Mouse (Mus musculus): Measurements from ENCODE around the gene Ric1.

DNA sequence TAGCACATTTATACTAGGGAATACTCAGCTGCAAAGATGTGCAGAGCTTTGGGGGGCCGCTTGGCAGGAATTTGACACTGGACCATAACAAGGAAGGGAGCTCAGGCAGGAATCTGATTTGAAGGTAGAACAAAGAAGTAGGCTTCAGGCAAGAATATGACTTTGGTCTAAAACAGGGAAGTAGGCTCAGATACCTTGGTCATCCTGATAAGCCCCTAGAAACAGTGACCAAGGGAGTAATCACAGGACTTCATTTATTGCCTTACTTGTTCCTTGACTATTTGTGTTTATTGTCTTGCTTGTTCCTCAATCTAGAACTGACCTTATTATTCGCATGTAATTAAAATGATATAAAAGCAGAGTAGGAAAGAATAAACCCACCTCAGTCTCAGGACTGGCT, 18.0 kb upstream of the Ric1 start:
- TF ChIP-seq CTCF (IDR thresholded peaks at IDR 0.05) (no peak), POLR2A (IDR thresholded peaks at IDR 0.05; ENCODE audit: insufficient read depth, low read depth, low read length) (no peak), EP300 (IDR thresholded peaks at IDR 0.05; ENCODE audit: insufficient read depth, low read depth, low read length) (no peak)

All from heart, adult 2 months (tissue).